Mouse (Mus musculus) embryonic facial prominence, embryonic 12.5 days (tissue): ENCODE results near the gene Jmjd1c. TPM values are rescaled to one million over a fixed set of nuclear protein-coding genes. Genes with fewer than 3 reads are reported as not detected.

Source experiments
- ATAC-seq: fragments of 200-750 bp; cut with Nextera tagmentation; 2 replicates; pipeline ENCODE4 v1.8.0; 2017; ENCODE audit not compliant: insufficient number of reproducible peaks, insufficient read depth, low FRiP score, low TSS enrichment
- H3K27ac ChIP-seq: fragments of 300-500 bp; sonication (generic); 2 replicates; pipeline ENCODE4 v1.5.1; 2016; ENCODE audit warnings: mild to moderate bottlenecking
- H3K27me3 ChIP-seq: fragments of 300-500 bp; sonication (generic); 2 replicates; pipeline ENCODE4 v1.6.1; 2016; ENCODE audit warnings: mild to moderate bottlenecking, moderate library complexity
- H3K36me3 ChIP-seq: fragments of 300-500 bp; sonication (generic); 2 replicates; pipeline ENCODE4 v1.6.1; 2016; ENCODE audit warnings: mild to moderate bottlenecking
- H3K4me1 ChIP-seq: fragments of 300-500 bp; sonication (generic); 2 replicates; pipeline ENCODE4 v1.6.1; 2016
- H3K4me2 ChIP-seq: fragments of 300-500 bp; sonication (generic); replicated peaks from 2 replicates; pipeline ENCODE4 v1.6.1; 2016; ENCODE audit warnings: mild to moderate bottlenecking, moderate library complexity
- H3K4me3 ChIP-seq: fragments of 300-500 bp; sonication (generic); 2 replicates; pipeline ENCODE4 v1.5.1; 2016; ENCODE audit warnings: mild to moderate bottlenecking
- H3K9ac ChIP-seq: fragments of 300-500 bp; sonication (generic); 2 replicates; pipeline ENCODE4 v1.6.1; 2016; ENCODE audit warnings: mild to moderate bottlenecking, moderate library complexity
- H3K9me3 ChIP-seq: fragments of 300-500 bp; sonication (generic); 2 replicates; pipeline ENCODE4 v1.6.1; 2016; ENCODE audit warnings: mild to moderate bottlenecking, moderate library complexity
- WGBS: fragments of 180-500 bp; shearing (Covaris S2); methylation state at CpG from one replicate; pipeline ENCODE4 v1.1.7; 2016; 5-methylcytosine and 5-hydroxymethylcytosine counted together
- polyA plus RNA-seq: library from polyadenylated mRNA; unstranded; fragments of >200 nt; fragmentation: Nextera tagmentation; extraction: Ambion mirVana; gene quantifications from 2 replicates; pipeline ENCODE4 v1.2.1, GENCODE M21; 2016

Jmjd1c gene
- polyA plus RNA-seq, 1 experiment from 2014 or later, result 56.3 TPM

DNA sequence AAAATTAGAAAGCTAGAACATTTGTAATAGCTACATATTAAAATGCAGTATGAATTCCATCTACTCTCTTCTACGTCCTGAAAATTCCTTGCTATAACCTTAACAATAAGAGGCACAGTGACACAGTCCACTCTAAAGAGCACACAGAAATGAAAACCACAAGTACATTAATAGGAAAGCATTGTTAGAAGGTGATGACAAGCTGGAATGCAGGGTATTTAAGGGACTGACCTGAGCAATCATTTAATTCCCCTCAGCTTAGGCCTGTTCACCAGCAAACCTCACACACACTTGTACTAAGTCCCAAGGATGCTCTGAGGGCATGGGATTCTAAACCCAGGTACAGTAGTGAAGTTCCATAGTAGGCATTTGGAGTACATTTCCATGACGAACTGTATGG lies 186.6 kb downstream of the Jmjd1c start:
- Histone ChIP-seq H3K4me1 (peaks cover 11% of the 10 kb centered on the region), H3K4me3 (no peak overlapping the region), H3K9ac (no peak overlapping the region), H3K36me3 (no peaks in the 10 kb centered on the region), H3K27me3 (no peaks in the 10 kb centered on the region), H3K4me2 (no peak overlapping the region), H3K9me3 (no peaks in the 10 kb centered on the region), H3K27ac (no peak overlapping the region)
- 69% methylated on average over 2 of the region's 2 CpGs for WGBS
- no peak for ATAC-seq

DNA sequence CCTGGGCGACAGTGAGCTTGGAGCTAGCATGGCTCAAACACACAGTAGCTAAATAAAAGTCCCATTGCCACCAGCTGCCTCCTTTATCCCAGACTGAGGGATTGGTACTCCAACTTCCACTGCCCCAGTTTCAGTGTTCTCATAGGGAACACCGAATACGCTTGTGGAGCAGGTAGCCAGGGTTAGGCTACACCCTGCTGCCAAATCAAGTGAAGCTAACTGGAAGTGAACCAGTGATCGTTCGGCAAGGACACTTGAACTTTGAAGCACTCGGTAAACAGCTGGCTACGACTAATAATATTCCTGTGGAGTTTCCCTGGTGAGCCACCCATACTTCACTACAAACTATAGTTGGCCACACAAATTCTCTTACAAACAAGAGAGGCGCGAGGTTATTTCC lies 187.6 kb downstream of the Jmjd1c start:
- ATAC-seq, result no peak
- no peaks in the 10 kb centered on the region for H3K27me3 ChIP-seq
- peak overlapping the region; percentile 89; the same call in 1 of the 2 replicates for H3K4me3 ChIP-seq
- 89% methylated on average over 9 of the region's 9 CpGs for WGBS
- peak overlapping the region; percentile 88 for H3K4me2 ChIP-seq
- H3K9ac ChIP-seq, result no peak overlapping the region
- H3K27ac ChIP-seq, result no peak overlapping the region
- no peaks in the 10 kb centered on the region for H3K36me3 ChIP-seq
- H3K9me3 ChIP-seq, result no peaks in the 10 kb centered on the region
- peaks cover 11% of the 10 kb centered on the region for H3K4me1 ChIP-seq

DNA sequence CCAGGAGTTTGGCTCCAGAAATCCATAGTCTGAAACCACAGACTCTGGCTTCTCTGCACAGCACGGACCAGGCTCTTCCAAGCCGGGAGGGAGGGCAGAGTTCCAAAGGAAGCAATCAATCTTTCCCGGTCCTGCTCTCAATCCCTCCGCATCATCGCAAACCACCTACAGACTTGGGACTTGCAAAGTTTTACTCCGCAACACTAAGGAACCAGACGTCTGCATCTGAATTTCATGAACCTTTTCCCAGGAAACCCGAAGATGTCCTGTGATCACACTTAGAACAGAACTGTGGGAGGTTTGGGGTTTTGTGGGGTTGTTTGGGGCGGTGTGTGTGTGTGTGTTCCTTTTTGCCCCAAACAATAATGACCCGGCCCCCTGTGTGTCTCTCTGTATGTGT lies 188.4 kb downstream of the Jmjd1c start:
- Histone ChIP-seq H3K27ac (0 out of 2 replicates have a peak overlapping the region, but pooled peaks have one; percentile 41), H3K9me3 (no peaks in the 10 kb centered on the region), H3K27me3 (no peaks in the 10 kb centered on the region), H3K4me3 (peak overlapping the region; percentile 89), H3K4me2 (peak overlapping the region; percentile 88), H3K9ac (peak overlapping the region; percentile 88), H3K4me1 (peaks cover 11% of the 10 kb centered on the region), H3K36me3 (no peaks in the 10 kb centered on the region)
- 5% methylated on average over 10 of the region's 10 CpGs for whole genome bisulfite sequencing
- ATAC-seq, result no peak; the same call in 1 of the 2 replicates

DNA sequence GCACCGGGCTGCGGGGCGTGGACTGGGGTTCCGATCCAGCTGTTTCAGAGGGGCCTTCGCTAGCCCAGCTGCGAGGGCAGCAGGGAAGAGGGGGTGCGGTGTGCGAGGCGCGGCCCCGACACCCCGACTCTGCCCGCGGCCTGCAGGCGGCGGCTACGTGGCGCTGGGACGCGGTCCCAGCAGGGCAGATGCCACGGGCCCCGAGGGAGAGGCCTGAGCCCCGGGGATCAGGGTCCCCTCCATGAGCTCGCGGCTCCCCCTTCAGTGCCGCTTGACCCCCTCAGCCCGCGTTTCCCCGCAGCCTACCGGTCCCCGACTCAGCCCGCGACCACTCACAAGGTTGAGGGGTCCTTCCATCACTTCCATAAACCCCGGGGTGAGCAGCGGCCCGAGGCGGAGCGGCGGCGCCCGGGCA lies 188.8 kb downstream of the Jmjd1c start:
- Histone ChIP-seq H3K4me3 (peak overlapping the region; percentile 89), H3K4me1 (peaks cover 11% of the 10 kb centered on the region), H3K4me2 (peak overlapping the region; percentile 88), H3K9me3 (no peaks in the 10 kb centered on the region), H3K9ac (peak overlapping the region; percentile 88), H3K36me3 (no peaks in the 10 kb centered on the region), H3K27me3 (no peaks in the 10 kb centered on the region), H3K27ac (0 out of 2 replicates have a peak overlapping the region, but pooled peaks have one; percentile 41)
- no peak; the same call in none of the 2 replicates for ATAC-seq
- 0% methylated on average over 40 of the region's 41 CpGs for WGBS

DNA sequence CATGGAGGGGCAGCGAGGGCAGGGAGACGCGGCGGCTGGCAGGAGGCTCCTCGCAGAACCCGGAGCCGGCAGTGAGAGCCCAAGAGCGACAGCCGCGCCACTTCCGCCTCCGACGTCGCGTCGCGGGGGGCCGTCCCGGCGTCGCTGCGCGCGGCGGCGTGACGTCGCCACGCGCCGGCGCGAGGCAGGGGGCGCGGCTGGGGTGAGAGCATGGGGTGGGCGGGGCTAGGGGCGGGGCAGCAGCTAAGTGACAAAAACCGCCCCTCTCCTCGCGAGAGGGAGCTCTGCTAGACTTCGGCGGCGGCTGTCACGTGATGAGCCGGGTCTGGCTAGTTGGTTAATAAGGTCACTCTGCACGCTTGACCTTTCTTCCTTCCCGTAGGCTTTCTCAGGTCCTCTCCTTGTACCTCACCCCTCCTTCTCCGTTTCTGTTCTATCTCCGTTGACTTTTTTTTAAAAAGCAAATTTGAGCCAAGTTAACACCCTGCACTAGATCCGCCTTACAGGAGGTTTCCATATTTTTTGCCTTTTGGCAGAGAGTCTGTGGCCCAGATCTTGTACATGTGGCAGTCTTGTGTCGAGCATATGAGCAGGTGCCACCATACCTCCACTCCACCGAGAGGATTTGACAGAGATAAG lies 189.4 kb downstream of the Jmjd1c start, which contains the start of gene Nrbf2:
Gene Nrbf2 (minus strand): TSS at position 130 of the 639 bp plus-strand sequence.
- Histone ChIP-seq H3K36me3 (no peaks in the 10 kb centered on the region), H3K27me3 (no peaks in the 10 kb centered on the region), H3K4me1 (peaks cover 11% of the 10 kb centered on the region), H3K27ac (peak within 1 kb of the TSS; percentile 41; the same call in 1 of the 2 replicates), H3K9ac (peak within 1 kb of the TSS; percentile 88), H3K4me3 (peak within 1 kb of the TSS; percentile 89), H3K9me3 (no peaks in the 10 kb centered on the region), H3K4me2 (peak within 1 kb of the TSS; percentile 88)
- 2% methylated on average over 48 of the region's 52 CpGs for WGBS
- ATAC-seq, result peak; percentile 84

DNA sequence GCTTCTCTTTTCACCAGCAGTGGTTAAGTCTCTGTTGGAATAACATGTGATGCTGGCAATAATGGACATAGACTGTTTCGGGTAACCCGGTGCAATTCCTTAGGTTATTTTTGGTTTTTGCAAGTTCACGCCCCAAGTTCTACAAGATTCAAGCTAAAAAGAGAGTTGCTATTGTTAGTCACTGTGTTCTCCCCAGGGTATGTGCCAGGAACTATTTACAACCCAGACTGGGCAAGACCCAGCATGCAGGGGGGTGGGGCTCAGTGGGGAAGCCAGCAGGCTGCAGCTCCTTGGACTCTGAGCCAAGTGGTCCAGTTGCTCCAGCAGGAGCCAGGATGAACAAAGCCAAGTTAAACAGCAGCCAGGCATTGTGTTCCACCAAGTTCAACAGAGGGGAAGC lies 192.0 kb downstream of the Jmjd1c start:
- no peak for ATAC-seq
- 79% methylated on average over 3 of the region's 3 CpGs for WGBS
- H3K9me3 ChIP-seq, result no peaks in the 10 kb centered on the region
- no peak overlapping the region for H3K27ac ChIP-seq
- no peak overlapping the region for H3K9ac ChIP-seq
- peaks cover 11% of the 10 kb centered on the region for H3K4me1 ChIP-seq
- no peak overlapping the region for H3K4me3 ChIP-seq
- no peak overlapping the region for H3K4me2 ChIP-seq
- no peaks in the 10 kb centered on the region for H3K36me3 ChIP-seq
- H3K27me3 ChIP-seq, result no peaks in the 10 kb centered on the region

DNA sequence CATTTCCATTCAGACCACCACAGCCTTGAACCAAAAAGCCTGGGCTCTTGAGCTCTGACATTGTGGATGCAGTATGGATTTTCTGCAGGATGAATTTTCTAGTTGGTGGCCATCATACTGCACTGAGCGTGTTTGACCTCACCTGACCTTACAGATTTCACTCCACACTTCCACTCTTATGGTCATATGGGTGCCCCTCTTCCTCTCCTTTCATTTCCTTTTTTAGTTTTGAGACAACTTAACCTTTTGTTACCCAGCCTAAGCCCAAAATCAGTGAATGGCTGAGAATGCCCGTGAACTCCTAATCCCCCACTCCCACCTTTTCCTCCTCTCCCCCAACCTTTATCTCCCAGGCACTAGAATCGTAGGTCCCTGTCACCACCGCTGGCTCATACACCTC lies 194.7 kb downstream of the Jmjd1c start:
- Histone ChIP-seq H3K9me3 (no peaks in the 10 kb centered on the region), H3K4me2 (no peak overlapping the region), H3K4me3 (no peak overlapping the region), H3K4me1 (no peaks in the 10 kb centered on the region), H3K9ac (no peak overlapping the region), H3K27ac (no peak overlapping the region), H3K36me3 (no peaks in the 10 kb centered on the region), H3K27me3 (no peaks in the 10 kb centered on the region)
- no peak for ATAC-seq
- 76% methylated on average over 4 of the region's 4 CpGs for WGBS

DNA sequence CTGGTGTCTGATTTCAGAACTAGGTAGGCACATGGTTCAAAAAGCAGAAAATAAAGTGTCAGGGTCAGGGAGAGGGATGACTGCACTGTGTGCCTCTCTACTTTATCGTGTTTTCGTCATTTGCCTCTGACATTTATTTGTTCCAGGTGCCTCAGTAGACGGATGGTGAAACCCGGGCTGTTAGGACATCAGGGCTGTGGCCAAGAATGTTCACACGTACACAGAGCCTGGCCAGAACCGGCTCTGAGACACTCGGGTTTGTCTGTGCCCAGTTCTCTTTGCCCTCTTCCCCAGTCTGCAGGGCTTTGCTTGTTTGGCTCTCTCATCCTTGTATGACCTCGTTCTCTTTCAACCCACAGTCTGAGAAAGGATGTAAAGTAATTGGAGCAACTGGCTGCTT lies 195.2 kb downstream of the Jmjd1c start:
- H3K4me2 ChIP-seq, result no peak overlapping the region
- 59% methylated on average over 8 of the region's 8 CpGs for WGBS
- H3K4me3 ChIP-seq, result no peak overlapping the region
- ATAC-seq, result no peak
- no peak overlapping the region for H3K9ac ChIP-seq
- H3K36me3 ChIP-seq, result no peaks in the 10 kb centered on the region
- H3K4me1 ChIP-seq, result no peaks in the 10 kb centered on the region
- H3K27me3 ChIP-seq, result no peaks in the 10 kb centered on the region
- no peak overlapping the region for H3K27ac ChIP-seq
- H3K9me3 ChIP-seq, result no peaks in the 10 kb centered on the region

DNA sequence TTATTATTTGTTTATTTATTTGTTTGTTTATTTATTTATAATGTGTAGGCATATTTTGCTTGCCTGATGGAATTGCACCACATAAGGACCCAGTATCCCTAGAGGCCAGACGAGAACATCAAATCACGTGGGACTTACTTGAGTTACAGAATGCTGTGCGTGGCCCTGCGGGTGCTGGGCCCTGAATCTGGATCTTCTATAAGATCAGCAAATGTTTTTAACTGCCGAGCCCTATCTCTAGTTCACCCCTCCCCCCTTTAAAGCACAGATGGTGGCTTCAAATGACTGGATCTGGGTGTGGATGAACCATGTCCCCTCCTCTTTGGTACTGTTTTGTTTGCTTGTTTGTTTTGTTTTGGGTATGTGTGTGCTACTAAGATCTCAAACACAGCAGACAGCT lies 199.4 kb downstream of the Jmjd1c start:
- Histone ChIP-seq H3K4me3 (no peak overlapping the region), H3K27ac (no peak overlapping the region), H3K9ac (no peak overlapping the region), H3K9me3 (no peaks in the 10 kb centered on the region), H3K27me3 (no peaks in the 10 kb centered on the region), H3K4me2 (no peak overlapping the region), H3K36me3 (no peaks in the 10 kb centered on the region), H3K4me1 (no peaks in the 10 kb centered on the region)
- WGBS, result 73% methylated on average over 5 of the region's 5 CpGs
- no peak for ATAC-seq

DNA sequence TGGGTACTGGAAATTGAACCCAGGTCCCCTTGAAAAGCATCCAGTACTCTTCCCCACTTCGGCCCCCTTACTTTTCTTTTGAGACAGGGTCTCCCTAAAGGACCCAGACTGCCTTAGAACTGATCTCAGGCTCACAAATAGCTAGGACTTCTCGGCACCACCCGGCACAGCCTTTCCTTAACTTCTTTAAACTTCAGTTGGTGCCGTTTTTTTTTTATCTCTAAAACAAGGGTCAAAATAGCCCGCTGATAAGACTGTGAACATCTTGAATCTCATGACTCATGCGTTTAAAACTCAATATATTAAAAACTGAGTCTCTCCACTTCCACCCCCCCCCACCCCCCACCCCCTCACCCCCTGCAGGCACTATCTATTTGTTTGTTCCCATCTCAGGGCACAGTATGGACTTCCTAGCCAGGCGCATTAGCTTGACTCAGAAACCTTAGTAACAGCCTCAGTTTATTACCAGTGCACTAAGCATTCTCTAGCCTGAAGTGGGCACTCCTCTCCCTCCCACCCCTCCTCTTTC lies 200.1 kb downstream of the Jmjd1c start:
- no peak overlapping the region for H3K27ac ChIP-seq
- H3K9ac ChIP-seq, result no peak overlapping the region
- no peaks in the 10 kb centered on the region for H3K4me1 ChIP-seq
- no peak overlapping the region for H3K4me2 ChIP-seq
- H3K4me3 ChIP-seq, result no peak overlapping the region
- H3K9me3 ChIP-seq, result no peaks in the 10 kb centered on the region
- no peaks in the 10 kb centered on the region for H3K36me3 ChIP-seq
- no peak for ATAC-seq
- WGBS, result 80% methylated on average over 7 of the region's 7 CpGs
- H3K27me3 ChIP-seq, result no peaks in the 10 kb centered on the region

DNA sequence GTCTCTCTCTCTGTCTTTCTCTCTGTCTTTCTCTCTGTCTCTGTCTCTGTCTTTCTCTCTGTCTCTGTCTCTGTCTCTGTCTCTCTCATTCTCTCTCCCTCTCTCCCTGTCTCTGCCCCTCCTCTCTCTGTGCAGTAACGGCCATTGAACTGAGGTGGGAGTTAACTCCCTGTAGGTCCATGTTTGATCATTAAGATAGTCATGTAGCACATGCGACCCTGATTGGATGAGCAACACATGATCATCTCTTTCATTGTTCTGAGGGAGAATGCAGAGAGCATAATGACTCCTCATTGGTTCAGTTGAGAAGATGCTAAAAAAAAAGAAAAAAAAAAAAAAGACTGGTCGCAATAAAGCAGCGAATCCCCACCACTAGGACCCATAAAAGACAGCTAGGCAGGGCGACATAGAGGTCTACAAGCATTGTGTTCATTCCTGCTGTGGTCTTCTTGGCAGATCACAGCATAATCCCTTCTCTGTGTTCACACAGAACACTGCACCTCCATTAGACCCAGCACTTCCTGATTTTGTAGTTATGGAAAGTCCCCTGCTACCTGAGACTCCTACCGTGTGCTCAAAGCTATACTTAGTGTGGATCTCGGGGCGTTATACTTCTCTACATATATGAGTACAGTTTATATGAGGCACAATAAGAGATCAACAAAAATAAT lies 200.7 kb downstream of the Jmjd1c start:
- no peak overlapping the region for H3K27ac ChIP-seq

More for the DNA sequence above, 200.7 kb downstream of the Jmjd1c start:
- no peak overlapping the region for H3K4me2 ChIP-seq
- 85% methylated on average over 8 of the region's 8 CpGs for WGBS
- no peaks in the 10 kb centered on the region for H3K9me3 ChIP-seq
- H3K27me3 ChIP-seq, result no peaks in the 10 kb centered on the region
- ATAC-seq, result no peak
- no peak overlapping the region for H3K9ac ChIP-seq
- no peaks in the 10 kb centered on the region for H3K4me1 ChIP-seq
- no peak overlapping the region for H3K4me3 ChIP-seq
- H3K36me3 ChIP-seq, result no peaks in the 10 kb centered on the region
